Mouse (Mus musculus): ENCODE data around the gene Rpl22. TPM values are rescaled to one million over a fixed set of nuclear protein-coding genes. Genes with fewer than 3 reads are reported as not detected.

The Rpl22 gene
- polyA plus RNA-seq (2016; fragmentation: Nextera tagmentation; extraction: Ambion mirVana): 257 and 282 TPM in 2 replicates

- Histone ChIP-seq H3K27ac (peak within 1 kb of the TSS; percentile 25; the same call in 1 of the 2 replicates), H3K4me3 (peak within 1 kb of the TSS; percentile 96), H3K4me2 (replicated peaks) (peak within 1 kb of the TSS; percentile 91), H3K36me3 (peaks cover 30% of the 10 kb centered on the region), H3K9ac (peak within 1 kb of the TSS; percentile 93), H3K27me3 (no peaks in the 10 kb centered on the region), H3K9me3 (replicated peaks) (no peaks in the 10 kb centered on the region), H3K4me1 (peaks cover 18% of the 10 kb centered on the region)
- ATAC-seq (ENCODE audit: low FRiP score): peak; percentile 95
- under 1% methylated on average over 70 of the region's 70 CpGs for WGBS
These were observed at the start of gene Rpl22 for GRCm38 (mm10) chr4:152325574-152326411. Gene Rpl22, plus strand, starts transcription at chr4:152325742.

DNA sequence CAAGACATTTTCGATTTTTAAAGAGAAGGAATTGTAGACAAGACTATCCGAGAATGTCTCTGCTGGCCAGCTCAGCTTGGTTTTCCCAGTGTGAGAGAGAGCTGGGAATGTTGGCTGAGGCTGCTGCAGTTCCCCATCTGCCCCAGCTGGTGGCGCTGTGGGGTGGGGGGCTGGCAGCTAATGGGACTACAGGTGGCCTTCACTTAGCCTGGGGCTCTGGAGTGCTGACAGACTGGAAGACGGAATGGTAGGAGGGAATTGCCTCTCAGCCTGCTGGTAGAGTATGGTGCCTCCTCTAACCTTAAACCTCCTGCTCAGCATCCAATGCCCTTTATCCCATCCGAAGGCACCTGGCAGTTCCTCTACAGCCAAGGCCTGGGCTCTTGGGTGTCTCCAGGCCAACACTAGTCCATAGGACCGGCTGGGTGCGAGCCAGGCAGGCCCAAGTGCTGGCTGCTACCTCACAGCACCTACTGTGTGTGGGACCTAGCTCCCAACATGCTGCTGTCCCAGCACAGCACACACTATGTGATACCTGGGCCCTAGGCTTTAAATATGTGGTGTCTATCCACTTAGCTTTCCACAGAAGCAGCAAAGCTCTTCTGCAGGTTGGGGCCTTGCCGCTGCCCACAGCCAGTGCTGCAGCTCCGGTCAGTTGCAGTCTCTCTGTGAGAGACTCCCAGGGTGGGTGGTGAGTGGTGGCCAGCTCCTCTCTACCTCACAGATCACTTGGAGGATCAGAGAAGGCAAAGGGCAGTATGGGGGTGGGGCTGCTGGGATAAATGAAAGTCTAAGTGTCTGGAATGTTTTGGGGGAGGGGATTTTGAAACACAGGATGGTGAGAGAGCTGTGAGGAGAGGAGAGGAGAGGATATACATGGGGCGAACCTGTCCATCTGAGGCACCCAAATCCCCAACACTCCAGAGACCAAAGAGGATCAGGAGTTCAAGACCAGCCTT, 48.9 kb upstream of the Rpl22 start:
- ATAC-seq (ENCODE audit: low FRiP score): no peak
- no peak overlapping the region for H3K9ac ChIP-seq
- H3K27ac ChIP-seq: no peak overlapping the region
- H3K4me2 ChIP-seq (replicated peaks): no peak overlapping the region
- peaks cover 90% of the 10 kb centered on the region for H3K27me3 ChIP-seq
- peaks cover 36% of the 10 kb centered on the region for H3K4me1 ChIP-seq
- H3K4me3 ChIP-seq: no peak overlapping the region
- WGBS: 56% methylated on average over 10 of the region's 10 CpGs
- no peaks in the 10 kb centered on the region; the same call in 1 of the 2 replicates for H3K36me3 ChIP-seq
- no peaks in the 10 kb centered on the region for H3K9me3 ChIP-seq (replicated peaks)

GRCm38 (mm10) chr4:152277916-152278315, 47.6 kb upstream of the Rpl22 start:
- Histone ChIP-seq H3K27me3 (peaks cover 91% of the 10 kb centered on the region), H3K4me3 (no peak overlapping the region), H3K4me1 (peaks cover 27% of the 10 kb centered on the region), H3K27ac (no peak overlapping the region), H3K36me3 (no peaks in the 10 kb centered on the region; the same call in 1 of the 2 replicates), H3K9me3 (replicated peaks) (no peaks in the 10 kb centered on the region), H3K9ac (no peak overlapping the region), H3K4me2 (replicated peaks) (no peak overlapping the region)
- no peak for ATAC-seq (ENCODE audit: low FRiP score)
- 72% methylated on average over 2 of the region's 2 CpGs for WGBS

GRCm38 (mm10) chr4:152278986-152279385, 46.6 kb upstream of the Rpl22 start:
- Histone ChIP-seq H3K4me3 (no peak overlapping the region), H3K36me3 (no peaks in the 10 kb centered on the region; the same call in 1 of the 2 replicates), H3K9me3 (replicated peaks) (no peaks in the 10 kb centered on the region), H3K4me2 (replicated peaks) (no peak overlapping the region), H3K4me1 (peaks cover 24% of the 10 kb centered on the region), H3K9ac (0 out of 2 replicates have a peak overlapping the region, but pooled peaks have one; percentile 8), H3K27me3 (peaks cover 91% of the 10 kb centered on the region), H3K27ac (no peak overlapping the region)
- 89% methylated on average over 23 of the region's 23 CpGs for WGBS
- no peak for ATAC-seq (ENCODE audit: low FRiP score)

DNA sequence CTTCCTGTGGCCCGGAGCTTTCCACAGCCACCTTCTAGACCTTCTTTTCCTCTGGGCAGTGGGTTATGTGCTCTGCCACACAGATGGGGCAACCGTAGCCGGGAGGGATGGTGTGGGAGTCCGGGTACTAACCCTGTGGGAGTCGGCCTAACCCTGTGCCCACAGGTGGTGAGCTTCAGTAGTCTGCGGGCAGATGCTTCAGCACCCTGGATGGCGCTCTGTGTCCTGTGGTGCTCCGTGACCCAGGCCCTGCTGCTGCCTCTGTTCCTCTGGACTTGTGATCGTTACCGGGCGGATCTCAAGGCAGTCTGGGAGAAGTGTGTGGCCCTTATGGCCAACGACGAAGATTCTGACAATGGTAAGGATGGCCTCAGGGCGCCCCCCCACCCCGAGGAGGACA, 43.9 kb upstream of the Rpl22 start:
- Histone ChIP-seq H3K4me1 (peaks cover 18% of the 10 kb centered on the region), H3K4me2 (replicated peaks) (no peak overlapping the region), H3K27ac (no peak overlapping the region), H3K9me3 (replicated peaks) (no peaks in the 10 kb centered on the region), H3K4me3 (no peak overlapping the region), H3K36me3 (no peaks in the 10 kb centered on the region; the same call in 1 of the 2 replicates), H3K27me3 (peaks cover 93% of the 10 kb centered on the region), H3K9ac (no peak overlapping the region)
- no peak for ATAC-seq (ENCODE audit: low FRiP score)
- WGBS: 57% methylated on average over 15 of the region's 15 CpGs

DNA sequence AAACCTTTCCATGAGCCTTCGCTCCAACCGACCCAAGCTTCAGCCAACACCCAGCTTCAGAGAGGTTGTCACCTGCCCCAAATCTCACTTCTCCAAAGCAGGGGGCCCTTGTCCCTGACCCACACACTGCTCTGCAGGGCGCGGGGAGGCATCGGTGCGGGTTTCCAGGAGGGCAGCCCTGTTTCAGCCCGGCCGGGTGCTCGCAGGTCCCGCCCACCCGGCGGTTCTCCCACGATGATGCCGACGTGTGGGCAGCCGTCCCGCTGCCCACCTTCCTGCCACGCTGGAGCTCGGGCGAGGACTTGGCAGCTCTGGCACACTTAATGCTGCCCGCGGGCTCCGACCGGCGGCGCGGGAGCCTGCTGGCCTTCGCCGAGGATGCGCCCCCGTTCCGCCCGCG, 42.8 kb upstream of the Rpl22 start:
- Histone ChIP-seq H3K4me1 (peaks cover 29% of the 10 kb centered on the region), H3K27me3 (peaks cover 93% of the 10 kb centered on the region), H3K4me3 (peak overlapping the region; percentile 35), H3K27ac (no peak overlapping the region), H3K4me2 (replicated peaks) (peak overlapping the region; percentile 54), H3K9ac (peak overlapping the region; percentile 32; the same call in 1 of the 2 replicates), H3K9me3 (replicated peaks) (no peaks in the 10 kb centered on the region), H3K36me3 (no peaks in the 10 kb centered on the region; the same call in 1 of the 2 replicates)
- peak; percentile 2; the same call in 1 of the 2 replicates for ATAC-seq (ENCODE audit: low FRiP score)
- 21% methylated on average over 34 of the region's 34 CpGs for WGBS

GRCm38 (mm10) chr4:152283186-152283950, 42.2 kb upstream of the Rpl22 start:
- peak overlapping the region; percentile 32; the same call in 1 of the 2 replicates for H3K9ac ChIP-seq
- H3K9me3 ChIP-seq (replicated peaks): no peaks in the 10 kb centered on the region

GRCm38 (mm10) chr4:152285505-152285904, 40.0 kb upstream of the Rpl22 start:
- H3K4me2 ChIP-seq (replicated peaks): no peak overlapping the region
- ATAC-seq (ENCODE audit: low FRiP score): no peak
- H3K9ac ChIP-seq: no peak overlapping the region
- no peak overlapping the region for H3K27ac ChIP-seq
- H3K9me3 ChIP-seq (replicated peaks): no peaks in the 10 kb centered on the region
- H3K36me3 ChIP-seq: no peaks in the 10 kb centered on the region
- no peak overlapping the region for H3K4me3 ChIP-seq
- peaks cover 47% of the 10 kb centered on the region for H3K4me1 ChIP-seq
- peaks cover 96% of the 10 kb centered on the region for H3K27me3 ChIP-seq
- WGBS: 4% methylated on average over 10 of the region's 10 CpGs

More at GRCm38 (mm10) chr4:152283186-152283950, 42.2 kb upstream of the Rpl22 start:
- Histone ChIP-seq H3K4me2 (replicated peaks) (peak overlapping the region; percentile 54), H3K4me3 (peak overlapping the region; percentile 35), H3K27ac (no peak overlapping the region), H3K36me3 (no peaks in the 10 kb centered on the region; the same call in 1 of the 2 replicates), H3K27me3 (peaks cover 99% of the 10 kb centered on the region), H3K4me1 (peaks cover 36% of the 10 kb centered on the region)
- 5% methylated on average over 70 of the region's 70 CpGs for WGBS
- ATAC-seq (ENCODE audit: low FRiP score): peak; percentile 63

DNA sequence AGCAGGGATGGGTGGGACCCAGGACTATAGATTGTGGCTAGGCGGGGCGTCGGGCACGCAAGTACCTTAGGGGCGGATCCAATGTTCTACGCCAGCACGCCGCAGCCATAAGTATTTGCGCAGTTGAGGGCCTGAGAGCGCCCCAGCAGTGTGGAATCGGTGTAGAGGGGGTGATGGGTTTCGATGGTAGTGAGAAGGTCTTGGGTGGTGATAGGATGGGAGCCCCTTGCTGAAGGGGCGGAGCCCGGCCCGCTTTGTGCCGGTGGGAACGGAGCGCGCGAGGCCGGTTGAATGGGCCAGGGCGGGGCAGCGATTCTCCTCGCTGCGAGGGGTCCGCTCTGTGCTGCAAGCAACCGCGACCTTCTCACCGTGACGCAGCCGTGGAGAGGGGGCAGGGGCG, 39.4 kb upstream of the Rpl22 start:
- H3K36me3 ChIP-seq: no peaks in the 10 kb centered on the region
- H3K4me2 ChIP-seq (replicated peaks): peak overlapping the region; percentile 52
- ATAC-seq (ENCODE audit: low FRiP score): peak; percentile 15
- H3K27ac ChIP-seq: no peak overlapping the region
- H3K9ac ChIP-seq: no peak overlapping the region; the same call in 1 of the 2 replicates
- H3K27me3 ChIP-seq: peaks cover 96% of the 10 kb centered on the region
- H3K4me1 ChIP-seq: peaks cover 54% of the 10 kb centered on the region
- 2% methylated on average over 32 of the region's 32 CpGs for WGBS
- H3K9me3 ChIP-seq (replicated peaks): no peaks in the 10 kb centered on the region
- H3K4me3 ChIP-seq: peak overlapping the region; percentile 23

DNA sequence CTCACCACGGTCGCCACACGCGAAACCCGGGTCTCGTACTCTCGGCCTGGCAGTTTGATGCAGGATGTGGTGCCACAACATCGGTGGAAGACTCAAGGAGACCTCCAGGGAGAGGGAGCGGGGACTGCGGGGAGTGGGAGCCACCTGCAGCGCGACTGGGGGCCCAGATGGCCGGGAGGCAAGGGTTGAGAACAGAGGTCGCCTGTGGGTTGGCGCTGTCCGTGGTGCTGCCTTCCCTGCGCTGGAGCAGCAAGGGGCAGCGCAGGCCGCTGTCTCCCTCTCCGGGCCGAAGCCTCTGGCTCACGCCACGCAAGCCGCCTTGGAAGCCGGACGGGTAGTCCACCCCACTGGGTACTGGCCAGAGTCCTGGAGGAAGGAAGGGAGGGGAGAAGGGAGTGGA, 38.7 kb upstream of the Rpl22 start:
- Histone ChIP-seq H3K9me3 (replicated peaks) (no peaks in the 10 kb centered on the region), H3K36me3 (no peaks in the 10 kb centered on the region), H3K4me2 (replicated peaks) (peak overlapping the region; percentile 52), H3K27me3 (peaks cover 96% of the 10 kb centered on the region), H3K4me3 (peak overlapping the region; percentile 23; the same call in 1 of the 2 replicates), H3K9ac (0 out of 2 replicates have a peak overlapping the region, but pooled peaks have one; percentile 2), H3K27ac (no peak overlapping the region), H3K4me1 (peaks cover 59% of the 10 kb centered on the region)
- 2% methylated on average over 26 of the region's 26 CpGs for WGBS
- ATAC-seq (ENCODE audit: low FRiP score): no peak

Data from hindbrain, embryonic 12.5 days (tissue).